Mouse (Mus musculus): ENCODE measurements around the gene Gm17364.
"Not testable (repeated sequence)": the region's sequence is repeated elsewhere in the genome, so short reads cannot be mapped to it uniquely, and the experiment has no call there.

Gene Gm17364

GRCm38 (mm10) chr13:41251667-41252066 is 22.1 kb downstream of the Gm17364 start:
- DNase-seq (ENCODE audit: low spot score in 2 of 2), result no peak

- not testable (repeated sequence) for DNase-seq (ENCODE audit: low spot score in 2 of 2)
Observed at GRCm38 (mm10) chr13:41251232-41251631, 22.5 kb downstream of the Gm17364 start.

DNA sequence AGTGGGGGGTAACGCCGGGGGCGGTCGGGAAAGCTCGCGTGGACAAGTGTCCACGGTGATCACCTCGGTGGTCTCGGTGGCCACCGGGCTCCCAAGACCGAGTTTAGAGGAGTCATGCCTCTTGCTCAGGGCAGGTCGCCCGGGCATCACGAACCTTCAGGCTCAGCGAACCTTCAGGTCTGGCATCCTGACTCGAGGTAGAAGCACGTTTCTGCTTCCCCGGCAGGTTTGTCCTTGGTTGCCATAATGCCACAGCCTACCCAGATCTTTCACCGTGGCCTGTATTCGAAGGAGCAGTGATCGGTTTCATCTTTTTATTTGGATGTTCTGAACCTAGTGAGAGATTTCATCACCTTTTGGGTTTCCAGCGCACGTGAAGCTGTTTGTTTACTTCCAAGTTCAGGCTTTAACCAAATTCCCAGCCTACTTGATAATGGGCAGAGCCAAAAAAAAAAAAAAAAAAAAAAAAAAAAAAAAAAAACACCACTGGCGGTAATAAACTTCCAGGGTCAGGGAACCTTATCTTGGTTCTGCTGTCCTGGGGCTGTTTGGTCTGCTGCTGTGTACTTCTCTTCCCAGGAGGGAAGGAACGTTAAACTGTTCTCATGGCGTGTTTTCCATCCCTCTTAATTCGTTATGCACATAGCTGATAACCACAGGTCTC is 23.3 kb downstream of the Gm17364 start:
- DNase-seq (ENCODE audit: low spot score in 2 of 2), result peak in 1 of 2 experiments; percentile 14

DNA sequence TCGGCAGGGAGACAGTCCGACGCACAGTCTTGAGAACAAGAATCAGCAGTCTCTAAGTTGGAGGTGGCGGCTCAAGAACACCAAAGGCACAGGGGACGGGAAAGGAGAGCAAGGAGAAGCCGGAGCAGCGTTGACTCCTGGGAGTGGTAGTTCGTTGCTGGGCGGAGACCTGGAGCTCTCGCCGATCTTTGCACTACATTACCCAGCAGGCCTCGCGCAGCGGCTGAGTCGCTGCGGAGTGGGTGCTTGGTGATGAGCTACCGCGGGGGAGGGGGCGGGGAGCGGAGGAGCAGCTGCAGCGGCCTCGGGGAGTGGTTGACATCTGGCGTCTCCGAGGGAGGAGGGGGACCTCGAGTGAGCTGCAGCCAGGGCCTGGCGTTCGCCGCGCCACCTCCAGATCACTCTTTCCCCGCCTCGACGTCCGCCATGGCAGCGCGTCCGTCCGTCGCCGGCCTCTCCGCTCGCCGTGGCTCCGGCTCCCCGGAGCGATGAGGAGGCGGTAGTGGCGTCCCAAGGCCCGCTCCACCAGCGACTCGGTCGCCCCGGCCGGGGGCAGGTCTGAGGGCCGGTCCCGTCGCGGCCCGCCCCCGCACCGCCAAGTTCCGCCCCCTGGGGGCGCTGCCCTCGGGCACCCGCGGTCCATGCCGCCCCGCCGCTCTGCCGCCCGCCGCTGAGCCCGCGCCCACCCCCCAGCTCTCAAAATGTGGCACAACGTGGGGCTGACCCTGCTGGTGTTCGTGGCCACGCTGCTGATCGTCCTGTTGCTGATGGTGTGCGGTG is 24.0 kb downstream of the Gm17364 start, which contains the start of gene Smim13:
Gene Smim13, plus strand, starts transcription at position 307 of the 780 bp plus-strand sequence.
- peak; percentile 79 to 86 for DNase-seq (ENCODE audit: low spot score in 2 of 2)

DNA sequence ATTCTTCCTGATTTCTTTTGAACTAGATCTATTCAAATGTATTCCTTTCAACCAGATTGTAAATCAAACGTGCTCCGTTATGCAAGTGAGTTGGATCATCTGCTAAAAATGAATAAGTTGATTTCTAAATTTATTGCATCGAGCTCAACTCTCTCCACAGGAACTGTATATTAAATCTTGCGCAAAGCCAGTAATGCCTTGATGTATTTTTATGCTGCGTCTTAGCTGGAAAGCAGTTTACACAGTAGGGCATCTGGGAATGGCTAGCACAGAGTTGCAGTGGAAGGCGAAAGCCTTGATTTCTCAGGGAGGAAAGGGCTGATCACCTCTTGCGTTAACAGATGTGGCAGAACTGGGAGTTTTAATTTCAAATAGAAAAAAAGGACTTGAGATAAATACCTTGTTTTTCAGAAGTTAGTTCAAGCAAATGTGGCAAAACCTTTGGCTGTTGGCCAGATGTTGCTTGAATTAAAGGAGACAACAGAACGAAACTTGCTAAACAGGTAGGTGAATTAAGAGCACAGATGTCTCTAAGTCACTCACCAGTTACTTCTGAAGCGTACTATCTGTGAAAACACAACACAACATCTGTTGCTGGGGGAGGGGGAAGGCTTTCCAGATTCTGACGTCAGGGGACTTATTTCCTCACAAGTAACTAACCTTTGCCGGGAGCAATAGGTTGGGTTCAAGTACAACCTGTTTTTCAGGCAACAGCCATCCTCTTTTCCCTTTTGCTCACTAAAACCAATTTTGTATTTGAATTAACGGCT is 24.8 kb downstream of the Gm17364 start:
- DNase-seq (ENCODE audit: low spot score in 2 of 2), result no peak

DNA sequence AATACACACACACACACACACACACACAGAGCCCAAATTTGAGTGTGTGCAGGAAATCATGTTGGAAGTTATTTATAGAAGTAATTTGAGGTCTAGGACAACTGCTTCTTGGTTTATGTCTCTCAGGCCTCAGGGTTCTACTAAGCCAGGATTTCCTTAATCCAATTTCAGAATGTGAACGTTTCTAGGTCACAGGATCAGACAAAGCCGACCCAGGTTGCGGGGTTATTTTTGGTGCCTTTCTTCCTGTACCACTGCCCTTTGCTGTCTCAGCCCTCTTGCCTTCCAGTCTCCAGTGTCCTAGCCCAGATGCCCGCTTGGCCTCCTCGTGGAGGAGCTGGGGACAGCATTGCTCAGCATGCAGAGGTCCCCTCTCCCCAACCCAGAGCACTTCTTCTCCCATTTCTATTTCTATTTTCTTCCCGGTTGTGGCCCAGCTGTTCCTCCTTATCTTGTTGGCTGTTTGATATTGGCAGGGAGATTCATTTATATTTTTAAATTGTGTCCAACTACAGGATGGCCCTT is 29.4 kb downstream of the Gm17364 start:
- DNase-seq (ENCODE audit: low spot score in 2 of 2), result no peak

DNA sequence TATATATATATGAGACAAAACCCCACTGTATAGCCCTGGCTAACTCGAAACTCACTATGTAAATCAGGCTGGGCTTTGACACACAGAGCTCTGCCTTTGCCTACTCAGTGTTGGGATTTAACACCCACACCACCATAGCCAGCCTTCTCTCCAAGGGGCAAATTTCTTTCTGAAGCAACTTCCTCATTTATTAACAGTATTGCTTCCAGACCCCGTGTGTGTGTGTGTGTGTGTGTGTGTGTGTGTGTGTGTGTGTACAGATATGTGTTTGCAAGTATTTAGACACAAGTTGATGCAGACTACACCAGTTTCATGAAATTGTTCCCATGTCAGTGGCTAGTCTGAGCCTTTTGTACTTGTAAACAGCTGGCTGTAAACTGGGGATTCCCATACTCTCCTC is 32.2 kb downstream of the Gm17364 start:
- DNase-seq (ENCODE audit: low spot score in 2 of 2), result no peak

- DNase-seq (ENCODE audit: low spot score in 2 of 2), result peak in 1 of 2 experiments; percentile 21
Observed at GRCm38 (mm10) chr13:41238805-41239130, 35.0 kb downstream of the Gm17364 start.

GRCm38 (mm10) chr13:41238035-41238804 is 35.6 kb downstream of the Gm17364 start:
- DNase-seq (ENCODE audit: low spot score in 2 of 2), result no peak

- DNase-seq (ENCODE audit: low spot score in 2 of 2), result no peak
Observed at GRCm38 (mm10) chr13:41235845-41236741, 37.7 kb downstream of the Gm17364 start.

- no peak for DNase-seq (ENCODE audit: low spot score in 2 of 2)
Observed at GRCm38 (mm10) chr13:41235181-41235580, 38.6 kb downstream of the Gm17364 start.

- DNase-seq (ENCODE audit: low spot score in 2 of 2), result no peak
Observed at GRCm38 (mm10) chr13:41233241-41233640, 40.5 kb downstream of the Gm17364 start.

DNA sequence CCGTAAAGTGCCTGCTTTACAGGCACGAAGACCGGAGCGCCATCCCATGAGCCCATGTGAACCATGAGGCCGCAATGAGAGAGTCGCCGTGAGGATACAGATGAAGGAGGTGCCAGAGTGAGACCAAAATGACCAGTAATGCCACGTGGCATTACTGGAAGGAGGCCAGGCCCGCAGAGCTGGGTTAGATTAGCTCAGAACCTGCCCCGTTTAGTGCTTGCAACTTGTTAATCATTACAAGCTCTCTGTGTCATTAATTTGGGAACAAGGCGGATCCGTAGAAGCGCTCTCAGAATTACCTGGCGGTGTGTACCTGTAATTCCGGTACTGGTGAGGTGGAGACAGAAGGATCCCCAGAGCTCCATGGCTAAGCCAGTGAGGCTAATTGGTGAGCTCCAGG is 41.6 kb downstream of the Gm17364 start:
- DNase-seq (ENCODE audit: low spot score in 2 of 2), result no peak

DNA sequence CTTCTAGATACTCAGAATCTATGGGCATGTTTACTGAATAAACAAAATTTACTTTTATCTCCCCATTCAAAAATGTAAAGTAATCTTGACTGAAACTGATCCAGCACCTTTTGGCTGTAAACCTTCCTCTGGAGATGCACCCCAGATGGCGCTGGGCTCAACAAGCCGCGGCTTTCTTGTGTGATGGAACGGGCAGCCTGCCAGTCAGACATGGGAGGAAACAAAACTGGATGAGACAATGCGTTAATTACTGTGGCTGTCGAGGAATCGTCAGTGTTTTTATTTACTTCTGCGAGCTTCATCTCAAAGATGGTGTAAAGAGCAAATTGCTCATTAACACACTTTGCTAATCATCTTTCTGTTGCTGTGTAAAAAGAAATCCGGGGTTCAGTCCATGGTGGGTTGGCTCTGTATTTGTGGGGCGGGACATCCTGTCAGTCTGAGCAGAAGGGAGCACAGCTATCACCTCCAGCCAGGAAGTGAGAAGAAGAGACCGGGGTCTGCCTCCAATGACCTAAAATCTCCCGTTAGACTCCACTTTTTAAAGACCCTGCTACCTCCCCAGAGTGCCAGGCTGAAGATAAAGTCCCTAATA is 42.3 kb downstream of the Gm17364 start:
- no peak for DNase-seq (ENCODE audit: low spot score in 2 of 2)

- no peak for DNase-seq (ENCODE audit: low spot score in 2 of 2)
Observed at GRCm38 (mm10) chr13:41230256-41230655, 43.5 kb downstream of the Gm17364 start.

GRCm38 (mm10) chr13:41228060-41228459 is 45.7 kb downstream of the Gm17364 start:
- DNase-seq (ENCODE audit: low spot score in 2 of 2), result no peak

DNA sequence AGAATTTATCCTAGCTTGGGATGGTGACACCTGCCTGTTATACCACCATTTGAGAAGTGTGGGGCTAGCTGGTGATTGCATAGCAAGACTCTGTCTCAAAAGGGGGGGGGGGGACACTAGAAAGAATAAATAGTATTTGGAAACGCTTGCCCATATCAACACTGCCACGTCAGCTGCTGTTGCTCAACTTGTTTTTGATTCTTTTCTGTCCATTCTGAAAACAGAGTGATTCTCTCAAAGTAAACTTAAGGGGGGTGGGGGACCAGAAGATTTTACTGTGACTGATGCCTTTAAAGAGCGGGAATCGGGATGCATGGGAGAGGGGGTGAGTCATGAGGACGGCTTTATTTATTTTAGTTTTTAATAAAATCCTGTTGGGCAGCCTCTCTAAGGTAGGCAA is 47.3 kb downstream of the Gm17364 start:
- DNase-seq (ENCODE audit: low spot score in 2 of 2), result no peak

All from natural killer cell, adult 2 months (primary cell).